Mouse (Mus musculus) stomach, embryonic 14.5 days (tissue): Measurements from ENCODE around the gene Gnb1. TPM values are rescaled to one million over a fixed set of nuclear protein-coding genes. Genes with fewer than 3 reads are reported as not detected.
A peak's percentile ranks its signal among the peaks of the same experiment; 100 is the strongest.
"Not testable (repeated sequence)": the region's sequence is repeated elsewhere in the genome, so short reads cannot be mapped to it uniquely, and the experiment has no call there.

Experiments used
- ATAC-seq: fragments of 200-750 bp; cut with Nextera tagmentation; 2 replicates; pipeline ENCODE4 v1.8.0; 2017; ENCODE audit warnings: low read depth, moderate TSS enrichment; ENCODE audit not compliant: insufficient number of reproducible peaks, insufficient read depth, low FRiP score
- H3K27ac ChIP-seq: fragments of 300-500 bp; sonication (generic); 2 replicates; pipeline ENCODE4 v1.5.1; 2014; ENCODE audit warnings: mild to moderate bottlenecking, low read length, moderate library complexity, mixed read lengths
- H3K27me3 ChIP-seq: fragments of 300-500 bp; sonication (generic); 2 replicates; pipeline ENCODE4 v1.6.1; 2014; ENCODE audit warnings: low read length, control low read depth, mixed read lengths; ENCODE audit not compliant: control insufficient read depth, insufficient read depth
- H3K36me3 ChIP-seq: fragments of 300-500 bp; sonication (generic); 2 replicates; pipeline ENCODE4 v1.6.1; 2014; ENCODE audit warnings: mild to moderate bottlenecking, control low read depth, low read length, moderate library complexity, mixed read lengths; ENCODE audit not compliant: control insufficient read depth, insufficient read depth
- H3K4me1 ChIP-seq: fragments of 300-500 bp; sonication (generic); 2 replicates; pipeline ENCODE4 v1.6.1; 2014; ENCODE audit warnings: low read length, control low read depth, mixed read lengths; ENCODE audit not compliant: control insufficient read depth, insufficient read depth
- H3K4me2 ChIP-seq: fragments of 300-500 bp; sonication (generic); replicated peaks from 2 replicates; pipeline ENCODE4 v1.6.1; 2014; ENCODE audit warnings: low read depth, low read length, control low read depth
- H3K4me3 ChIP-seq: fragments of 300-500 bp; sonication (generic); 2 replicates; pipeline ENCODE4 v1.5.1; 2014; ENCODE audit warnings: low read depth, low read length, control low read depth
- H3K9ac ChIP-seq: fragments of 300-500 bp; sonication (generic); replicated peaks from 2 replicates; pipeline ENCODE4 v1.6.1; 2014; ENCODE audit warnings: low read depth, mild to moderate bottlenecking, control low read depth, low read length, moderate library complexity, mixed read lengths
- H3K9me3 ChIP-seq: fragments of 300-500 bp; sonication (generic); 2 replicates; pipeline ENCODE4 v1.6.1; 2016; ENCODE audit warnings: low read depth, low read length, control low read depth; ENCODE audit not compliant: control insufficient read depth
- WGBS: fragments of 180-500 bp; shearing (Covaris S2); extraction: QIAGEN DNeasy Blood & Tissue Kit; methylation state at CpG from one replicate; pipeline ENCODE4 v1.1.7; 2014; 5-methylcytosine and 5-hydroxymethylcytosine counted together
- polyA plus RNA-seq: library from polyadenylated mRNA; unstranded; fragments of >200 nt; fragmentation: Nextera tagmentation; extraction: Ambion mirVana; gene quantifications from 2 replicates; pipeline ENCODE4 v1.2.1, GENCODE M21; 2014

Gene Gnb1
- polyA plus RNA-seq, 1 experiment from 2014 or later: 525 TPM

GRCm38 (mm10) chr4:155562725-155563399 is 71.7 kb downstream of the Gnb1 start:
- peak; percentile 16; the same call in 1 of the 2 replicates for ATAC-seq
- WGBS: 1% methylated on average over 19 of the region's 19 CpGs
- Histone ChIP-seq H3K27me3 (no peaks in the 10 kb centered on the region), H3K4me1 (peaks cover 37% of the 10 kb centered on the region), H3K4me3 (peak overlapping the region; percentile 54), H3K27ac (peak overlapping the region; percentile 84), H3K9me3 (no peaks in the 10 kb centered on the region), H3K36me3 (peaks cover 28% of the 10 kb centered on the region; the same call in 1 of the 2 replicates), H3K4me2 (peak overlapping the region; percentile 47), H3K9ac (0 out of 2 replicates have a peak overlapping the region, but pooled peaks have one; percentile 11)

DNA sequence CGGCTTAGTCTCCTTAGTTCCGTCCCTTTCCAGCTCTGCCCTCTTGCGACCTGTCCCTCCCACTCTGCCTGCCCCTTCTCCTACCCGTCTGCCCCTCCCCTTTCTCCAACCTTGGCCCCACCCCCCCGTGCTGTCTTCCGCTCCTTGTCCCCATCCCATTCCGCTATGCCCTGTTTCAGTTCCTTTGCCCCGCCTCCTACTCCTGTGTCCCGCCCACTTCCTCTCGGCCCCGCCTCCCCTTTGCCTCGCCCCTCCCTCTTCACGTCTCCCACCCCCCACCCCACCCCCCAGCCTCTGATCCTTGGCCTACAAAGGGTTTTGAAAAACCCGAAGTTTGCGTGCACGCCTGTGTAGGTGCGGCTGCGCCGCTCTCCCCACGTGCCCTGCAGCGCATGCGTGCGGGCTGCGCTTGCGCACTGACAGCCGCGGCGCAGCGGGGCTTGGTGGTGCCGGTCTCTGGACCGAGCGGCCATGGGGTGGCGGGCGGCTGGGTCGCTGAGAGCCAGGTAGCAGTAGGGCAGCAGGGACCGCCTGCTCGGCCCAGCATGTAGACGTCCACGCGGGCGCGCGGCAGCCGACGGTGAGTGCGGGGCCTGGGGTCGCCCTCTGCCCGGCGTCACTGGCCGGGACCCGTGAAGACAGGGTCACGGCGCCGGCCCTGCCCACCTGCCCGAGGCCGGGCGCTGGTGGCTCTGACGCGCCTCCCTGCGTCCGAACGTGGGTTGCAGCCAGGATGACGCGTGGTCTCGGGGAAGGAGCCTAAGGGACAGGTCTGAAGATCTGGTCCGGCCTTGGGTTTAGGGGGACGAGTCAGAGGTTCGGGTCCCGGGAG is 72.5 kb downstream of the Gnb1 start:
- WGBS: under 1% methylated on average over 69 of the region's 69 CpGs
- ATAC-seq: peak; percentile 95

DNA sequence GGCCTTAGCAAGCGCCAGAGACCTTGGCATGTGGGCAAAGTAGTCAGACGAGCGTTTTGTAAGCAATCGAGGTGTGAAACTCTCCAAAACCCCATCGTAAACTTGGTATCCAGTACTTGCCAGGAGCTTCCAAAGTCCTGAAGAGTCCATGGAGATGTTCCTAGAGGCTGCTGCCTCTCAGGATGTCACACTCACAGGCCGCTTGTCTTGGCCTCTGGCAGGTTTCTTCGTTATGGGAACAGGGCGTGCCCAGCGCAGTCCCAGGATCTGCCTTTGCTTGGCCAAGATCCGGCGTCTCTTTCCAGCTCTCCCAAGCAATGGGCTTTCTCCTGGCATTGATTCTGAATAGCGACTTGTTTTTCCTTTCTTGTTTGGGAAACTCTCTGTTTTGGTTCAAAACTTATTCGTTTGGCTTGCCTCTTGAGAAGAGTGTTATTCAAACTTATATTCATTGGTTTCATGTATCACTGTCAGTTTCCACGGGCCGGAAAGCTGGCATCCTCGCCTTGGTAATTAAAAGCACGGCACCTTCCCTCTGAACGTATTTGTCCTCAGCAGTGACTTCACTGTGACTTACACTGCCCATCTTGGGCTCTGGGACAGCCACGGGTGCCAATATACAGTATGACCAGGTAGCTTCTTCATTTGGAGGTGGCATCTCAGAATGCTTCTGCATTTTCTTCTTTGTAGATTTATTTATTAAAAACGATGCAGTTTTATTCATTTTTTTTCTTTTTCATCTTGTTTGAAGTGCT is 73.3 kb downstream of the Gnb1 start:
- Histone ChIP-seq H3K4me3 (peak overlapping the region; percentile 54), H3K27me3 (no peaks in the 10 kb centered on the region), H3K27ac (peak overlapping the region; percentile 80), H3K9ac (peak overlapping the region; percentile 63), H3K9me3 (no peaks in the 10 kb centered on the region), H3K4me2 (peak overlapping the region; percentile 89), H3K36me3 (peaks cover 15% of the 10 kb centered on the region; the same call in 1 of the 2 replicates), H3K4me1 (peaks cover 37% of the 10 kb centered on the region)
- no peak for ATAC-seq
- WGBS: 14% methylated on average over 20 of the region's 20 CpGs

More for the DNA sequence above, 72.5 kb downstream of the Gnb1 start:
- Histone ChIP-seq H3K36me3 (peaks cover 22% of the 10 kb centered on the region; the same call in 1 of the 2 replicates), H3K9ac (peak overlapping the region; percentile 63), H3K27ac (peak overlapping the region; percentile 84), H3K9me3 (no peaks in the 10 kb centered on the region), H3K27me3 (no peaks in the 10 kb centered on the region), H3K4me3 (peak overlapping the region; percentile 54), H3K4me1 (peaks cover 37% of the 10 kb centered on the region), H3K4me2 (peak overlapping the region; percentile 89)

GRCm38 (mm10) chr4:155566555-155566954 is 75.4 kb downstream of the Gnb1 start:
- Histone ChIP-seq H3K9me3 (no peaks in the 10 kb centered on the region), H3K36me3 (no peaks in the 10 kb centered on the region), H3K4me3 (no peak overlapping the region), H3K4me1 (peaks cover 29% of the 10 kb centered on the region), H3K9ac (no peak overlapping the region), H3K27me3 (no peaks in the 10 kb centered on the region), H3K4me2 (no peak overlapping the region), H3K27ac (no peak overlapping the region)
- ATAC-seq: no peak
- WGBS: 39% methylated on average over 8 of the region's 8 CpGs

DNA sequence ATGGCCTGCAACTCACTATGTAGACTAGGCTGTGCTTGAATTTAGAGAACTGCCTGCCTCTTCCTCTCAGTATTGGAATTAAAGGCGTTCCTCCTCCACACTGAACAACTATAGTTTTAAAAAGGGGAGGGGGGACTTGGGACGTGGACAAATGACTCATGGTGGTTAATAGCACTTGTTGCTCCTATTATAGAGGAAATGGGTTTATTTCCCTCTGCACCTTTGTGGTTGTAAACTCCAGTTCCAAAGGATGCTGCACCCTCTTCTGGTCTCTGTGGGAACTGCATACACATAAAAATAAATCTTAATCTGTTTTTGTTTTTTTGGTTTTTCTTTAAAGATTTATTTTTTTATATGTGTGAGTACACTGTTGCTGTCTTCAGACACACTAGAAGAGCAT is 77.0 kb downstream of the Gnb1 start:
- no peak overlapping the region for H3K27ac ChIP-seq
- peaks cover 16% of the 10 kb centered on the region for H3K4me1 ChIP-seq
- no peaks in the 10 kb centered on the region for H3K9me3 ChIP-seq
- H3K4me2 ChIP-seq: no peak overlapping the region
- H3K27me3 ChIP-seq: no peaks in the 10 kb centered on the region
- H3K36me3 ChIP-seq: no peaks in the 10 kb centered on the region
- ATAC-seq: no peak
- WGBS: 40% methylated on average over 2 of the region's 2 CpGs
- no peak overlapping the region for H3K4me3 ChIP-seq
- H3K9ac ChIP-seq: no peak overlapping the region

- no peak overlapping the region for H3K4me2 ChIP-seq
- H3K9ac ChIP-seq: no peak overlapping the region
- H3K9me3 ChIP-seq: no peaks in the 10 kb centered on the region
- ATAC-seq: no peak
- H3K27ac ChIP-seq: no peak overlapping the region
- WGBS: 83% methylated on average over 7 of the region's 7 CpGs
- peaks cover 16% of the 10 kb centered on the region for H3K4me1 ChIP-seq
- H3K27me3 ChIP-seq: no peaks in the 10 kb centered on the region
- H3K36me3 ChIP-seq: no peaks in the 10 kb centered on the region
- H3K4me3 ChIP-seq: no peak overlapping the region
Observed at GRCm38 (mm10) chr4:155568632-155569370, 77.6 kb downstream of the Gnb1 start.

GRCm38 (mm10) chr4:155569818-155570217 is 78.7 kb downstream of the Gnb1 start:
- no peak for ATAC-seq
- H3K4me1 ChIP-seq: peaks cover 10% of the 10 kb centered on the region
- H3K4me2 ChIP-seq: no peak overlapping the region
- H3K27ac ChIP-seq: no peak overlapping the region
- no peak overlapping the region for H3K9ac ChIP-seq
- no peaks in the 10 kb centered on the region for H3K27me3 ChIP-seq
- WGBS: 95% methylated on average over 6 of the region's 6 CpGs
- H3K9me3 ChIP-seq: no peaks in the 10 kb centered on the region
- H3K4me3 ChIP-seq: no peak overlapping the region
- no peaks in the 10 kb centered on the region for H3K36me3 ChIP-seq

- ATAC-seq, H3K9me3 ChIP-seq, H3K27me3 ChIP-seq, H3K36me3 ChIP-seq, H3K9ac ChIP-seq, H3K4me1 ChIP-seq, H3K27ac ChIP-seq, H3K4me3 ChIP-seq, H3K4me2 ChIP-seq: not testable (repeated sequence)
- 89% methylated on average over 11 of the region's 11 CpGs for WGBS
Observed at GRCm38 (mm10) chr4:155570315-155570714, 79.2 kb downstream of the Gnb1 start.
